Mouse (Mus musculus) liver, embryonic 11.5 days (tissue): Measurements from ENCODE around the gene Fancd2os. TPM values are rescaled to one million over a fixed set of nuclear protein-coding genes. Genes with fewer than 3 reads are reported as not detected.

Experiments
- ATAC-seq: fragments of 200-750 bp; cut with Nextera tagmentation; replicated peaks from 2 replicates; pipeline ENCODE4 v1.8.0; 2017; ENCODE audit warnings: moderate number of reproducible peaks, mild to moderate bottlenecking, moderate TSS enrichment, moderate library complexity; ENCODE audit not compliant: low FRiP score
- DNase-seq: peaks from one replicate; pipeline ENCODE4 v3.0.0-alpha.2; 2017; ENCODE audit warnings: low spot score
- H3K27ac ChIP-seq: fragments of 300-500 bp; sonication (generic); 2 replicates; pipeline ENCODE4 v1.5.1; 2014; ENCODE audit warnings: mild to moderate bottlenecking, low read depth, low read length, control low read depth
- H3K27me3 ChIP-seq: fragments of 300-500 bp; sonication (generic); replicated peaks from 2 replicates; pipeline ENCODE4 v1.6.1; 2014; ENCODE audit warnings: low read length, mixed read lengths; ENCODE audit not compliant: control insufficient read depth, insufficient read depth
- H3K36me3 ChIP-seq: fragments of 300-500 bp; sonication (generic); 2 replicates; pipeline ENCODE4 v1.6.1; 2014; ENCODE audit warnings: mild to moderate bottlenecking, low read length, moderate library complexity, mixed read lengths; ENCODE audit not compliant: control insufficient read depth, insufficient read depth
- H3K4me1 ChIP-seq: fragments of 300-500 bp; sonication (generic); replicated peaks from 2 replicates; pipeline ENCODE4 v1.6.1; 2014; ENCODE audit warnings: low read length, mixed read lengths; ENCODE audit not compliant: control insufficient read depth, insufficient read depth
- H3K4me2 ChIP-seq: fragments of 300-500 bp; sonication (generic); 2 replicates; pipeline ENCODE4 v1.6.1; 2014; ENCODE audit warnings: mild to moderate bottlenecking, control low read depth, moderate library complexity
- H3K4me3 ChIP-seq: fragments of 300-500 bp; sonication (generic); 2 replicates; pipeline ENCODE4 v1.5.1; 2014; ENCODE audit warnings: low read depth, low read length, control low read depth
- H3K9ac ChIP-seq: fragments of 300-500 bp; sonication (generic); 2 replicates; pipeline ENCODE4 v1.6.1; 2014; ENCODE audit warnings: low read depth, low read length, control low read depth
- H3K9me3 ChIP-seq: fragments of 300-500 bp; sonication (generic); 2 replicates; pipeline ENCODE4 v1.6.1; 2016; ENCODE audit warnings: low read length, inconsistent platforms, mixed read lengths; ENCODE audit not compliant: control insufficient read depth
- WGBS: fragments of 180-500 bp; shearing (Covaris S2); extraction: QIAGEN DNeasy Blood & Tissue Kit; methylation state at CpG from one replicate; pipeline ENCODE4 v1.1.7; 2014; 5-methylcytosine and 5-hydroxymethylcytosine counted together
- polyA plus RNA-seq: library from polyadenylated mRNA; unstranded; fragments of >200 nt; fragmentation: Nextera tagmentation; extraction: Ambion mirVana; gene quantifications from 2 replicates; pipeline ENCODE4 v1.2.1, GENCODE M21; 2014

The Fancd2os gene
- polyA plus RNA-seq, result 0.18 TPM in 2 replicates

DNA sequence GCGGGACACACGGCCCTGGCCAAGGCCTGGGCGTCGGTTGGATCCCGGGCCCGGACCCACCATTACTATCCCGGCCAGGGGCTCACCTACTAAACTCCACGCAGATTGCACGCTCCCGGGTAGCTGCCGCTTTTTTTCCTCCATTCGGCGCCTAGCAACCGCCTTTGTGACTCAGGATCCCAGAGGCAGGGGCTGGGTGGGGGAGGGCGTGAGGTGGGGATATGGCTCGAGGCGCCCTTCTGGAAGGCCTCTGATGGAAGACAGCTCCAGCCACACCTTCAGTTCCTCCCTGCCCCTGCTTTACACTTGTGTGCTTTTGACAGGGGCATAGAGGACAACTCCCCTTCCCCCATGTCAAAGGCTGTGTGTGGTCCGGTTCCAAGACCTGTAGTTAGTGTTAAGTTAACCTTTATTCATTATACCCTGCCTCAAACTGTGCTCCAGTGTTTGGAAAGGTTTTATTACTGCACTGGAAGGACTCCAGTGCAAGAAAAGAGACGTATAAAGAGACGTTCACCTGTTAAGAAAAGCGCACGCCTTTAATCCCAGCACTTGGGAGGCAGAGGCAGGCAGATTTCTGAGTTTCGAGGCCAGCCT, at the start of gene Fancd2os:
TSS of gene Fancd2os (minus strand) at position 173 of the 597 bp plus-strand sequence.
- WGBS, result 65% methylated on average over 23 of the region's 23 CpGs
- H3K27ac ChIP-seq, result no peak within 1 kb of the TSS
- no peaks in the 10 kb centered on the region for H3K9me3 ChIP-seq
- no peak within 1 kb of the TSS for H3K9ac ChIP-seq
- H3K4me1 ChIP-seq, result no peaks in the 10 kb centered on the region; the same call in 1 of the 2 replicates
- H3K36me3 ChIP-seq, result 0 out of 2 replicates have a peak, but pooled peaks cover 2% of the 10 kb centered on the region
- H3K27me3 ChIP-seq, result no peaks in the 10 kb centered on the region
- H3K4me2 ChIP-seq, result no peak within 1 kb of the TSS
- no peak for DNase-seq
- ATAC-seq, result no peak
- H3K4me3 ChIP-seq, result no peak within 1 kb of the TSS

DNA sequence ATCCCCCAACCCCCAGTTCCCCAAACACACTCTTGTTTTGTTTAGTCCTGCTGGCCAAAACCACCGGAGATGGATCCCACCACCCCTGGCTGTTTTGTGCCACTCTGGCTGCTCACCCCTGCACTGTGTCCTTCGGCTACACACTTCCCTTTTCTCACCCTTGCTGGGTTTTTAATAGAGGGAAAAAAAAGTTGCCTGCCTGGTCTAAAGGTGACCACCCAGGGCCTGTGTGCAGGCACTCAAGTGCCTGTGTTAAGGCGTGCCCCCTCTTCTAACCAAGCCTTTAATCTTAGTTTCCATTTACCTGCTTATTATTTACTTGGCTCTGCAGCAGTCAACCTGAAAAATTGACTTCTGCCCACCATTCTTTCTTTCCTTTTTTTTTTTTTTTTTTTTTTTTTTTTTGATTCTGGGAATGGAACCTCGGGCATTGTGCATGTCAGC, 49.7 kb upstream of the Fancd2os start:
- Histone ChIP-seq H3K4me3 (no peak overlapping the region), H3K9ac (no peak overlapping the region), H3K36me3 (no peaks in the 10 kb centered on the region), H3K9me3 (no peaks in the 10 kb centered on the region), H3K27ac (no peak overlapping the region), H3K4me2 (no peak overlapping the region), H3K27me3 (no peaks in the 10 kb centered on the region), H3K4me1 (peaks cover 11% of the 10 kb centered on the region)
- WGBS, result 66% methylated on average over 4 of the region's 4 CpGs
- DNase-seq, result no peak
- ATAC-seq, result no peak

DNA sequence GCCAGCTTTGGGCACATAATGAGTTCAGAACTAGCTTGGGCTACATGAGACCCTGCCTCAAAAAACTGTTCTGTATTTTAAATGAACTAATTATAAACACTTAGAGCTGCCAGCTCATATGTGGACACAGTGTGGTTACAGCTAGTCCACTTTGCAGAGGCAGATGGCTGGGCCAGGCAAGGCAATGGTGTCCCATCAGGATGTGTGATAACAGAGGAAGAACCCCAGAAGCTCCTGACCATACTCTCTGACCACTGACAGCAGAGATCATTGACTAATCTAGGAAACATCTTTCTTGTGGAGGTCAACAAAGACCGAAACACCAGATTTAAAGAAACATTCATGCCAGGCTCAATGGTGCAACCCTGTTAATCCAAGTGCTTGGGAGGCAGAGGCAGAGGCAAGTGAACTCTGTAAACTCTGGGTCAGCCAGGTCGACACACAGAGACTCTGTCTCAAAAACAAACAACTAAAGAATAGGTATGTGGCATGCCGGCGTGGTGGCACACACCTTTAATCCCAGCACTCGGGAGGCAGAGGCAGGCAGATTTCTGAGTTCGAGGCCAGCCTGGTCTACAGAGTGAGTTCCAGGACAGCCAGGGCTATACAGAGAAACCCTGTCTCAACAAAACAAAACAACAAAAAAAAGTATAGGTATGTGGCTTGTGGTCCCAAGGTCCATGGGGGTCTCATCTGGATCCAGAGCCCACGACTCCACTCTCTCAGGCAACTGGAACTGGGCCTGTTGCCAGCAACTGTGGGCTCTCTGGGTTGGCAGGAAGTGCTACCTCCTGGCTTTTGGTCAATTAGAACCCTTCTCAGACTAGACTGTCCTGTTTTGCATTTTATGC, 49.1 kb upstream of the Fancd2os start:
- WGBS, result 70% methylated on average over 7 of the region's 7 CpGs
- Histone ChIP-seq H3K4me3 (no peak overlapping the region), H3K36me3 (no peaks in the 10 kb centered on the region), H3K4me1 (peaks cover 14% of the 10 kb centered on the region), H3K9me3 (no peaks in the 10 kb centered on the region), H3K27me3 (no peaks in the 10 kb centered on the region), H3K9ac (no peak overlapping the region), H3K4me2 (no peak overlapping the region), H3K27ac (no peak overlapping the region)
- ATAC-seq, result no peak
- DNase-seq, result no peak

DNA sequence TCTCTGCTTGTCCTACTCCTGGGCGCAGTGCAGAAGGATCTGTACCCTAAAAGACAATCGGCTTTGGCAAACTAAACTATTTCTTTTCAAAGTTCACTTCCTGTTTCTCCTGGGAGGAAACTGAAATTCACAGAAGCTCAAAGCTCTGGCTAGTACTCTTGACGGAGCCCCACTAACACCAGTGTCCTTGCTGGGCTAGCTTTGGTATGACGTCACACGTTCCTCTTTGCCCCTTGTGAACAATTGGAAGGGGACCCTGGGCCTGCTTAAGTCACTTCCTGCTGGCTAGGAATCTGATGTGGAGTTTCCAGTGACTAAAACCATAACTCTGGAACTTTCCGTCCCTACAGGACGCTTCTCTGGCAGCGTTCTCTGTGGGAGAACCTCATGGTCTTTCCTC, 44.3 kb upstream of the Fancd2os start:
- ATAC-seq, result no peak
- Histone ChIP-seq H3K4me1 (0 out of 2 replicates have a peak, but pooled peaks cover 10% of the 10 kb centered on the region), H3K27me3 (no peaks in the 10 kb centered on the region), H3K4me3 (no peak overlapping the region), H3K27ac (no peak overlapping the region), H3K36me3 (no peaks in the 10 kb centered on the region), H3K9ac (no peak overlapping the region), H3K9me3 (no peaks in the 10 kb centered on the region), H3K4me2 (no peak overlapping the region)
- WGBS, result 67% methylated on average over 8 of the region's 8 CpGs
- DNase-seq, result no peak

DNA sequence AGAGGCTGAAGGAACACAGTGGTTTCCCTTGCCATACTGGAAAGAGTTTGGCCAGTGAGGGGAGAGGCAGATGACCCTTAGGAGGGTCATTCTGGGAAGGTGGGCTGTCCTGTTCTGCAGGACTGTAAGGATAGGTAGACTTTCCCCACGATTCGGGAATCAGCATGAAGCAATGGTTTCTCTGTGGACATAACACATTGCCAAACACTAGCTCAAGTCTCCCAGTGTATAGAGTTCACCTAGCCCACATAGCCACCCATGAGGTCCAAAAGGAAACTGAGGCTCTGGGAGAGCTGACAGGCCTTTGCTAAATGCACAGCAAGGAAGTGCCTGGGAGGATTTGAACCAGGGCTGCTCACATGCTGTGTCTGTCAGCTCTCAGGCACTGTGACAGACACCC, 43.5 kb upstream of the Fancd2os start:
- Histone ChIP-seq H3K36me3 (no peaks in the 10 kb centered on the region), H3K9me3 (no peaks in the 10 kb centered on the region), H3K4me1 (0 out of 2 replicates have a peak, but pooled peaks cover 8% of the 10 kb centered on the region), H3K4me2 (no peak overlapping the region), H3K27me3 (no peaks in the 10 kb centered on the region), H3K27ac (no peak overlapping the region), H3K9ac (no peak overlapping the region), H3K4me3 (no peak overlapping the region)
- DNase-seq (no peak), ATAC-seq (no peak)
- 86% methylated on average over 2 of the region's 2 CpGs for WGBS

DNA sequence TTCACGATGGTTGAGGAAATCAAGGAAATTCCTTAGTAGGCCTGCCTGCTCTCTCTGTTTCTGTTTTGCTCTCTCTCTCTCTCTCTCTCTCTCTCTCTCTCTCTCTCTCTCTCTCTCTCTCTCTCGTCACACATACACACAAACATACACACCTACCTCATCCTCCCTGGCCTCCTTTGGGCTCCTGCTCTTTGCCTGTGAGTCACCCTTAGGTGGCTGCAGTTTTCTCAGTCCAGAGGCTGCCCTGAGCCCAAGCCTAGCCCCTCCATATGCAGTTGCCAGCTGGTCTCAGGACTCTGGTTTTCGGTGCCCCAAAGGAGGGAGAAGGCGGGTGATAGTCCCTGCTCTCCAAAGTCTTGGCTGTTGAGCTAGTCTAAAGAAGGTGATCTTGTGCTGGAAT, 42.5 kb upstream of the Fancd2os start:
- Histone ChIP-seq H3K9ac (no peak overlapping the region), H3K27me3 (no peaks in the 10 kb centered on the region), H3K27ac (no peak overlapping the region), H3K4me3 (no peak overlapping the region), H3K4me1 (0 out of 2 replicates have a peak, but pooled peaks cover 5% of the 10 kb centered on the region), H3K36me3 (no peaks in the 10 kb centered on the region), H3K9me3 (no peaks in the 10 kb centered on the region), H3K4me2 (no peak overlapping the region)
- 86% methylated on average over 4 of the region's 4 CpGs for WGBS
- no peak for ATAC-seq
- DNase-seq, result no peak

DNA sequence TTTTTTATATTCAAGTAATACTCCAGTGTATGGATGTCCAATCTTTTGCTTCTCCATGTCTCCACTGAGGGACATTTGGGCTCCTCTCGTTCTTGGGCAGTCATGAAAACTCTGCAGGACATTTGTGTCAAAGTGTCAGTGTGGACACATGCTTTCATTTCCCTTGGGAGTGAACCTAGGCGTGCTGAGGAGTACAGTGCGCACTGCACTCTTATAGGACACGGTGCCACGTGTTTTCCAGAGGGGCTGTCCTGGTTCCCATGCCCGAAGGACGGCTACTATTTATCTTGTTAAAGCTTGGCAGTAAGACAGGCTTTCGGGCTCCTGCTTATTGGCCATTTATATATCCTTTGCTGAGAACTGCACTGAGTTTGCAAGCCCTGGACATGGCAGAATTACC, 42.1 kb upstream of the Fancd2os start:
- no peak overlapping the region for H3K9ac ChIP-seq
- no peak overlapping the region for H3K27ac ChIP-seq
- no peaks in the 10 kb centered on the region for H3K9me3 ChIP-seq
- H3K4me1 ChIP-seq, result 0 out of 2 replicates have a peak, but pooled peaks cover 5% of the 10 kb centered on the region
- no peaks in the 10 kb centered on the region for H3K27me3 ChIP-seq
- no peak overlapping the region for H3K4me2 ChIP-seq
- H3K36me3 ChIP-seq, result no peaks in the 10 kb centered on the region
- ATAC-seq (no peak), DNase-seq (no peak)
- H3K4me3 ChIP-seq, result no peak overlapping the region
- 80% methylated on average over 8 of the region's 8 CpGs for WGBS

DNA sequence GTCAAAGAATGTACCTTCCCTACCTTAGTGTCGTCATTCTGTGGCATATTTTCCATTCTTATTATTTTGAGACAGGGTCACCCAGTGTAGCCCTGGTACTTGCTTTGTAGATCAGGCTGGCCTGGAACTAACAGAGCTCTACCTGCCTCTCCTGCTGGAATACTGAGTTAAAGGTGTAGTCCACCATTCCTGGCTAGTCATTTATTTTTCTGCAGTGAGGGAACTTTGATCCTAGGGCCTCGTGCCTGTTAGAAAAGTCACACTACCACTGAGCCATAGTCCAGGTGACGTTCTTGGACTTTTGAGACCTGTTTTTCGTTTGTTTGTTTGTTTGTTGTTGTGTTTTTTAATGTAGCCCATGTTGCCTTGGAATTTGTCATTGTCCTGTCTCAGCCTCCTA, 38.7 kb upstream of the Fancd2os start:
- H3K27me3 ChIP-seq, result no peaks in the 10 kb centered on the region
- H3K4me1 ChIP-seq, result 0 out of 2 replicates have a peak, but pooled peaks cover 2% of the 10 kb centered on the region
- H3K9ac ChIP-seq, result no peak overlapping the region
- H3K9me3 ChIP-seq, result no peaks in the 10 kb centered on the region
- WGBS, result 75% methylated on average over 4 of the region's 4 CpGs
- peak overlapping the region; percentile 79 for H3K4me2 ChIP-seq
- no peak for DNase-seq
- H3K27ac ChIP-seq, result no peak overlapping the region
- no peaks in the 10 kb centered on the region for H3K36me3 ChIP-seq
- H3K4me3 ChIP-seq, result peak overlapping the region; percentile 71; the same call in 1 of the 2 replicates
- ATAC-seq, result no peak
